Mouse (Mus musculus): ENCODE results near the gene Prkag3. TPM values are rescaled to one million over a fixed set of nuclear protein-coding genes. Genes with fewer than 3 reads are reported as not detected.

Prkag3 gene
- polyA plus RNA-seq, 1 experiment from 2014 or later = 0.20 TPM

Other genes starting within 250 kb of the Prkag3 start
- gene Cnot9, start 243.2 kb downstream of the Prkag3 start, polyA plus RNA-seq (2015; fragmentation: Nextera tagmentation; extraction: Ambion mirVana) = 30.3 and 31.4 TPM in 2 replicates
- gene Plcd4, start 206.3 kb downstream of the Prkag3 start, polyA plus RNA-seq (2015; fragmentation: Nextera tagmentation; extraction: Ambion mirVana) = 0.17 and 0.26 TPM in 2 replicates
- gene Usp37, start 204.9 kb downstream of the Prkag3 start, polyA plus RNA-seq (2015; fragmentation: Nextera tagmentation; extraction: Ambion mirVana) = 11.7 and 12.0 TPM in 2 replicates
- 1.9 and 2.0 TPM in 2 replicates for gene Zfp142, start 161.0 kb downstream of the Prkag3 start, polyA plus RNA-seq (2015; fragmentation: Nextera tagmentation; extraction: Ambion mirVana)
- 9.0 and 9.4 TPM in 2 replicates for gene Bcs1l, start 160.9 kb downstream of the Prkag3 start, polyA plus RNA-seq (2015; fragmentation: Nextera tagmentation; extraction: Ambion mirVana)
- 12.1 and 12.2 TPM in 2 replicates for gene Rnf25, start 147.8 kb downstream of the Prkag3 start, polyA plus RNA-seq (2015; fragmentation: Nextera tagmentation; extraction: Ambion mirVana)
- gene Stk36, start 147.8 kb downstream of the Prkag3 start, polyA plus RNA-seq (2015; fragmentation: Nextera tagmentation; extraction: Ambion mirVana) = 0.21 and 0.24 TPM in 2 replicates
- 3.7 and 4.5 TPM in 2 replicates for gene Ttll4, start 87.5 kb downstream of the Prkag3 start, polyA plus RNA-seq (2015; fragmentation: Nextera tagmentation; extraction: Ambion mirVana)
- gene Cyp27a1, start 35.6 kb downstream of the Prkag3 start, polyA plus RNA-seq (2015; fragmentation: Nextera tagmentation; extraction: Ambion mirVana) = 5.8 TPM in 2 replicates
- 0.09 TPM in 1 of 2 replicates, not detected in the other for gene Wnt6, start 22.7 kb upstream of the Prkag3 start, polyA plus RNA-seq (2015; fragmentation: Nextera tagmentation; extraction: Ambion mirVana)
- not detected in 2 replicates for gene Wnt10a, start 42.3 kb upstream of the Prkag3 start, polyA plus RNA-seq (2015; fragmentation: Nextera tagmentation; extraction: Ambion mirVana)
- not detected in 2 replicates for gene Cdk5r2, start 105.7 kb upstream of the Prkag3 start, polyA plus RNA-seq (2015; fragmentation: Nextera tagmentation; extraction: Ambion mirVana)
- gene Fev, start 136.2 kb upstream of the Prkag3 start, polyA plus RNA-seq (2015; fragmentation: Nextera tagmentation; extraction: Ambion mirVana) = 0.09 TPM in 1 of 2 replicates, not detected in the other
- not detected in 2 replicates for gene Cryba2, start 143.9 kb upstream of the Prkag3 start, polyA plus RNA-seq (2015; fragmentation: Nextera tagmentation; extraction: Ambion mirVana)
- not detected in 2 replicates for gene Cfap65, start 186.4 kb upstream of the Prkag3 start, polyA plus RNA-seq (2015; fragmentation: Nextera tagmentation; extraction: Ambion mirVana)
- 2.4 and 3.1 TPM in 2 replicates for gene Ihh, start 202.5 kb upstream of the Prkag3 start, polyA plus RNA-seq (2015; fragmentation: Nextera tagmentation; extraction: Ambion mirVana)